Mouse (Mus musculus) cortical plate, adult 2 months (tissue): ENCODE results near the gene Uqcr10.

Experiments used
- CTCF ChIP-seq: fragments of 200-500 bp; IDR thresholded peaks from 2 replicates; pipeline ENCODE4 v1.5.1; 2011; ENCODE audit warnings: mild to moderate bottlenecking, control low read depth, low read length; ENCODE audit not compliant: insufficient read depth; ENCODE audit errors: extremely low read depth
- POLR2A ChIP-seq: fragments of 200-500 bp; IDR thresholded peaks from 2 replicates; pipeline ENCODE4 v1.6.1; 2011; ENCODE audit warnings: mild to moderate bottlenecking, low read length, control low read depth; ENCODE audit not compliant: insufficient read depth; ENCODE audit errors: extremely low read depth

DNA sequence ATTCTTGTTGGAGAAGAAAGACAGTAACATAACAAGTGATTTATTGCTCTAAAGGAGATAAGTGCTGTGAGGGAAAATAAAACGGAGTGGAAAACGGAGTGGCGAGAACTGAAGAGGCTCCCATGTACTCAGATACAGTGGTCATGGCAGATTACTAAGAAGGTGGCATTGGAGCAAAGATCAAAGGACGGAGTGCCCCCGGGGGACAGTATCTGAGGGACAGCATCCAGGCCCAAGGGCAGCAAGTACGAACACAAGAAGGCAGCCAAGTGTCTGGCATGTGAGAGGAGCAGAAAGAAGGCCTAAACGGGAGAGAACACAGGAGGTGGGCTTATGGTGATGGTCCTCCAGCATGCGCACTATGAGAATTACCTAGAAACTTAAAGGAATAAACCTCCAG lies 17.6 kb upstream of the Uqcr10 start:
- TF ChIP-seq CTCF (no peak), POLR2A (no peak)
